9 mouse cellular contexts compared by ENCODE assay signal in the genomic region with DNA sequence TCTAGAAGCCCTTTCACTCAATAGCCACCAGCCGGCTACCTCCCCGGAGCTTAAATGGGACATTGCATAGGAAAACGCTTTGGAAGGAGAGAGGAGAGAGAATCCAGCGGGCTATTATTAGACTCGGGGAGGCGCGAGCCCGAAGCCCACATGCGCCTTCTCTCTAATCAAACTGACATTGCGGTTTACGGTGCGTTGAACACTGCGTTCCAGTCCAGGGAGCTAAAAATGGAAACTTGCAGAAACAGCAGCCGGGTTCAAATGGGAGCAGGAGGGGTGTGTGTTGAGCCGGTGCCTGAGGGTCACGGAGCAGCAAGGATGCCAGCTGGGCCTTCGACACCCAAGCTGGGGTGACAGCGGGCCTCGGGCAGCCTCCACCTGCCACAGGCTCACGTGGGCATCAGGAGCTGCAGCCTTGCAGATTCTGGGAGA.
A peak's percentile ranks its signal among the peaks of the same experiment; 100 is the strongest.
DNase-seq lines count a peak whose midpoint lies in the region; ATAC-seq lines count a peak whose summit lies in the region.
"Had no signal": no experiment of that assay in that cellular context is flagged by ENCODE, and none has a peak within 500 bp of the region (broad histone marks: within the 10 kb centered on the region; RNA-seq: fewer than 3 reads in every experiment).

No protein-coding gene starts in this region.

- H3K9ac ChIP-seq in kidney, embryonic 15.5 days: no peak overlapping the region
- H3K9ac ChIP-seq in midbrain, embryonic 14.5 days (replicated peaks; ENCODE audit: low read length): peak overlapping the region; percentile 21; the same call in 1 of the 2 replicates

- peak; percentile 65; the same call in 1 of the 2 replicates for ATAC-seq in cerebellum, adult (ENCODE audit: insufficient number of reproducible peaks, low FRiP score, low TSS enrichment)
- ATAC-seq in kidney, embryonic 15.5 days (replicated peaks; ENCODE audit: low FRiP score): peak; percentile 73; the same call in 1 of the 2 replicates
- ATAC-seq in midbrain, embryonic 14.5 days (ENCODE audit: low FRiP score, low TSS enrichment): no peak
- no peak for ATAC-seq in megakaryocyte-erythroid progenitor cell, adult 5-6 weeks (replicated peaks; ENCODE audit: low FRiP score, low TSS enrichment, poor library complexity, severe bottlenecking)

- no peaks in the 10 kb centered on the region for H3K27me3 ChIP-seq in kidney, embryonic 15.5 days
- H3K27me3 ChIP-seq in midbrain, embryonic 14.5 days (ENCODE audit: control insufficient read depth, insufficient read depth, low read length): no peaks in the 10 kb centered on the region
- H3K27me3 ChIP-seq: megakaryocyte, embryonic 14.5 days had no signal

- H3K36me3 ChIP-seq in kidney, embryonic 15.5 days: no peaks in the 10 kb centered on the region
- H3K36me3 ChIP-seq in midbrain, embryonic 14.5 days (ENCODE audit: control insufficient read depth, insufficient read depth, low read length): no peaks in the 10 kb centered on the region

- H3K9me3 ChIP-seq in kidney, embryonic 15.5 days (replicated peaks): no peaks in the 10 kb centered on the region
- no peaks in the 10 kb centered on the region for H3K9me3 ChIP-seq in midbrain, embryonic 14.5 days (ENCODE audit: control insufficient read depth, low read length)

- H3K4me2 ChIP-seq in kidney, embryonic 15.5 days: peak overlapping the region; percentile 28
- peak overlapping the region; percentile 41 for H3K4me2 ChIP-seq in midbrain, embryonic 14.5 days (ENCODE audit: low read length)

- peak overlapping the region; percentile 32; the same call in 1 of the 2 replicates for H3K27ac ChIP-seq in kidney, embryonic 15.5 days
- H3K27ac ChIP-seq in midbrain, embryonic 14.5 days (replicated peaks; ENCODE audit: low read depth, low read length): peak overlapping the region; percentile 10

- DNase-seq in embryo, embryonic 11 days: peak; percentile 39
- peak; percentile 98 for DNase-seq in heart, adult 11 months
- peak; percentile 62 for DNase-seq in midbrain, embryonic 14.5 days
- no peak for DNase-seq in ovary, postnatal 14 days (ENCODE audit: low spot score)
- no peak for DNase-seq in lung, postnatal 25 days (ENCODE audit: low spot score)

- H3K4me3 ChIP-seq in kidney, embryonic 15.5 days (replicated peaks): no peak overlapping the region
- no peak overlapping the region for H3K4me3 ChIP-seq in midbrain, embryonic 14.5 days (replicated peaks; ENCODE audit: low read depth, low read length)
- H3K4me3 ChIP-seq: megakaryocyte, embryonic 14.5 days had no signal

- 27% methylated on average over 20 of the region's 20 CpGs for WGBS in kidney, embryonic 15.5 days
- WGBS in midbrain, embryonic 14.5 days: 28% methylated on average over 20 of the region's 20 CpGs

- peaks cover 8% of the 10 kb centered on the region; the same call in 1 of the 2 replicates for H3K4me1 ChIP-seq in kidney, embryonic 15.5 days
- H3K4me1 ChIP-seq in midbrain, embryonic 14.5 days (ENCODE audit: control insufficient read depth, insufficient read depth, low read length): peaks cover 4% of the 10 kb centered on the region; the same call in 1 of the 2 replicates
- H3K4me1 ChIP-seq: megakaryocyte, embryonic 14.5 days had no signal

Comparison
In these comparisons a context has a peak if more than half of its experiments do, and no peak if none do; other contexts are left out.
1. ATAC-seq: peak in cerebellum, adult (single experiment) and kidney, embryonic 15.5 days (single experiment); none in midbrain, embryonic 14.5 days (single experiment) and megakaryocyte-erythroid progenitor cell, adult 5-6 weeks (single experiment).
2. DNase-seq: peak in embryo, embryonic 11 days (single experiment), heart, adult 11 months (single experiment) and midbrain, embryonic 14.5 days (single experiment); none in ovary, postnatal 14 days (single experiment) and lung, postnatal 25 days (single experiment).